Mouse (Mus musculus): Measurements from ENCODE around the gene Reps2. TPM values are rescaled to one million over a fixed set of nuclear protein-coding genes. Genes with fewer than 3 reads are reported as not detected.

Reps2 gene
- polyA plus RNA-seq, 1 experiment = 0.34 TPM

DNA sequence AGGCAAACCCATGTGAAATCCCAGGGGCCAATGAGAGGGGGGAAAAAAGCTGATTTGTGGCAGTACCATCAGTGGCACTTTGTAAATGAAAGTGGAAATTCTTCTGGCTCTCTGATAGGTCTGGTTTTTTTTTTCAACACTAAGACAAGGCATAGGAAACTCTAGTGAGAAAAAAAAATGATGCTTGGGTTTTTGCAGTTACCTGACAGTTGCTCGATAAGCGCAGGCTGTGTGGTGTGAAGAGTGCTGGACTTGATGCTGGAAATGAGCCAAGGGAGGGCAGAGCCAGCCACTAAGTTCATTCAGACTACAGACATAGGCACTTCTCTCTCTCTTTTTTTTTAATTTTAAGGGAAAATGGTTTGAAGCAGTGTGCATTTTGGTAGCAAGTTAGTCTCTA is 123.1 kb downstream of the Reps2 start:
- H3K27ac ChIP-seq (ENCODE audit: control insufficient read depth, insufficient read depth, low read length) = no peak overlapping the region
- no peaks in the 10 kb centered on the region for H3K27me3 ChIP-seq (ENCODE audit: control insufficient read depth, insufficient read depth, low read length)
- H3K4me1 ChIP-seq (replicated peaks; ENCODE audit: control insufficient read depth, insufficient read depth, low read length) = no peaks in the 10 kb centered on the region
- 48% methylated on average over 2 of the region's 2 CpGs for WGBS
- no peak for DNase-seq
- H3K36me3 ChIP-seq (ENCODE audit: control insufficient read depth, insufficient read depth, low read length) = no peaks in the 10 kb centered on the region
- H3K4me3 ChIP-seq (ENCODE audit: control insufficient read depth, insufficient read depth, low read length) = no peak overlapping the region
- TF ChIP-seq POLR2A (IDR thresholded peaks at IDR 0.05; ENCODE audit: control insufficient read depth, extremely low read depth, insufficient read depth, low read length, poor library complexity) (no peak), CTCF (IDR thresholded peaks at IDR 0.05; ENCODE audit: borderline replicate concordance, control insufficient read depth, extremely low read depth, insufficient read depth, low read length, poor library complexity) (no peak)

GRCm38 (mm10) chrX:162510426-162510980 is 132.9 kb downstream of the Reps2 start:
- Histone ChIP-seq H3K4me1 (replicated peaks; ENCODE audit: control insufficient read depth, insufficient read depth, low read length) (no peaks in the 10 kb centered on the region), H3K27me3 (ENCODE audit: control insufficient read depth, insufficient read depth, low read length) (no peaks in the 10 kb centered on the region), H3K4me3 (ENCODE audit: control insufficient read depth, insufficient read depth, low read length) (no peak overlapping the region), H3K36me3 (ENCODE audit: control insufficient read depth, insufficient read depth, low read length) (no peaks in the 10 kb centered on the region), H3K27ac (ENCODE audit: control insufficient read depth, insufficient read depth, low read length) (no peak overlapping the region)
- no peak for TF ChIP-seq POLR2A (IDR thresholded peaks at IDR 0.05; ENCODE audit: control insufficient read depth, extremely low read depth, insufficient read depth, low read length, poor library complexity)
- no peak for TF ChIP-seq CTCF (IDR thresholded peaks at IDR 0.05; ENCODE audit: borderline replicate concordance, control insufficient read depth, extremely low read depth, insufficient read depth, low read length, poor library complexity)
- 64% methylated on average over 2 of the region's 2 CpGs for WGBS
- no peak for DNase-seq

DNA sequence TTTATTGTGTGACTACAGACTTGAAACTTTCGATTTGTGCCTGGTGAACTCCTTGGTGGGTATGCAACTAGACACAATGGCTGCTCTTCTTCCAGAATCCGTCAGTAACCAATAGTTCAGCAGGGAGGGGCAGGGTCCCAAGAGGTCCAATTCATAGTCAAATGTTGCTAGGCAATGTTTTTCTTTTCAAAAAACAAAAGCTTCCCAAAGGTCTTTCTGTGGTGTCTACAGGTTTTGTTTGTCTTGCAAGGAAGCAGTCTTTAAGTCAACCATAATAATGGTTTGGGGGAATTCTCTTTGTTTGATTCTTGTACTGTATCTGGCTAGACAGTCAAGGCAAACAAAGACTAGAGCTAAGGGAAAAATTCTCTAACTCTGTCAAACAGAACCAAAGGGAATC is 138.3 kb downstream of the Reps2 start:
- no peak overlapping the region for H3K27ac ChIP-seq (ENCODE audit: control insufficient read depth, insufficient read depth, low read length)
- H3K27me3 ChIP-seq (ENCODE audit: control insufficient read depth, insufficient read depth, low read length) = no peaks in the 10 kb centered on the region
- no peaks in the 10 kb centered on the region for H3K36me3 ChIP-seq (ENCODE audit: control insufficient read depth, insufficient read depth, low read length)
- no peak for TF ChIP-seq POLR2A (IDR thresholded peaks at IDR 0.05; ENCODE audit: control insufficient read depth, extremely low read depth, insufficient read depth, low read length, poor library complexity)
- TF ChIP-seq CTCF (IDR thresholded peaks at IDR 0.05; ENCODE audit: borderline replicate concordance, control insufficient read depth, extremely low read depth, insufficient read depth, low read length, poor library complexity) = no peak
- no peak overlapping the region for H3K4me3 ChIP-seq (ENCODE audit: control insufficient read depth, insufficient read depth, low read length)
- WGBS = 90% methylated on average over 2 of the region's 2 CpGs
- no peak for DNase-seq
- H3K4me1 ChIP-seq (replicated peaks; ENCODE audit: control insufficient read depth, insufficient read depth, low read length) = no peaks in the 10 kb centered on the region

- WGBS = 77% methylated on average over 2 of the region's 2 CpGs
- Histone ChIP-seq H3K4me1 (replicated peaks; ENCODE audit: control insufficient read depth, insufficient read depth, low read length) (no peaks in the 10 kb centered on the region), H3K27me3 (ENCODE audit: control insufficient read depth, insufficient read depth, low read length) (no peaks in the 10 kb centered on the region)
Measured at GRCm38 (mm10) chrX:162503436-162503835, 140.0 kb downstream of the Reps2 start.

GRCm38 (mm10) chrX:162500962-162501361 is 142.5 kb downstream of the Reps2 start:
- Histone ChIP-seq H3K4me1 (replicated peaks; ENCODE audit: control insufficient read depth, insufficient read depth, low read length) (no peaks in the 10 kb centered on the region), H3K27ac (ENCODE audit: control insufficient read depth, insufficient read depth, low read length) (no peak overlapping the region), H3K36me3 (ENCODE audit: control insufficient read depth, insufficient read depth, low read length) (no peaks in the 10 kb centered on the region), H3K4me3 (ENCODE audit: control insufficient read depth, insufficient read depth, low read length) (no peak overlapping the region), H3K27me3 (ENCODE audit: control insufficient read depth, insufficient read depth, low read length) (no peaks in the 10 kb centered on the region)
- WGBS = 15% methylated on average over 3 of the region's 3 CpGs
- TF ChIP-seq POLR2A (IDR thresholded peaks at IDR 0.05; ENCODE audit: control insufficient read depth, extremely low read depth, insufficient read depth, low read length, poor library complexity) = no peak
- no peak for TF ChIP-seq CTCF (IDR thresholded peaks at IDR 0.05; ENCODE audit: borderline replicate concordance, control insufficient read depth, extremely low read depth, insufficient read depth, low read length, poor library complexity)
- no peak for DNase-seq

More at GRCm38 (mm10) chrX:162503436-162503835, 140.0 kb downstream of the Reps2 start:
- TF ChIP-seq CTCF (IDR thresholded peaks at IDR 0.05; ENCODE audit: borderline replicate concordance, control insufficient read depth, extremely low read depth, insufficient read depth, low read length, poor library complexity) = no peak
- TF ChIP-seq POLR2A (IDR thresholded peaks at IDR 0.05; ENCODE audit: control insufficient read depth, extremely low read depth, insufficient read depth, low read length, poor library complexity) = no peak
- Histone ChIP-seq H3K36me3 (ENCODE audit: control insufficient read depth, insufficient read depth, low read length) (no peaks in the 10 kb centered on the region), H3K4me3 (ENCODE audit: control insufficient read depth, insufficient read depth, low read length) (no peak overlapping the region), H3K27ac (ENCODE audit: control insufficient read depth, insufficient read depth, low read length) (no peak overlapping the region)
- no peak for DNase-seq

DNA sequence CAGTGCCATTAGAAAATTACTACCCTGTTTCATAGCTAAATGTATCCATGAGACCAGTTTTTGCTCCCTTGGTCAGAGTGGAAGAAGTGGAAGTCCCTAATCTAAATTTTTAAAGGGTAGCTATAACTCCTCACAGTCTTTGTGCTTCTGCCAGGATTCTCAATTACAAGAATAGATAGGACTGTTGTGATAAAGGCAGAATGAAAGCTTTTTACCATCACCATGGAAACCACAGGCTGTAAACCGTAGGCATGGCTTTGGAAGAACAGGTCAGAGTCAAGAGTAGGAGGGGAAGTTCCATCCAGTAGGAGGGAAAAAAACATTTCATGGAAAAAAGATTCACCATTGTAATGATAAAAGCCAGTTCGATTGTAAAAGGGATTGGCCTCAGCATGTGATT is 147.0 kb downstream of the Reps2 start:
- WGBS = 90% methylated on average over 2 of the region's 2 CpGs
- H3K27me3 ChIP-seq (ENCODE audit: control insufficient read depth, insufficient read depth, low read length) = no peaks in the 10 kb centered on the region
- no peak for TF ChIP-seq CTCF (IDR thresholded peaks at IDR 0.05; ENCODE audit: borderline replicate concordance, control insufficient read depth, extremely low read depth, insufficient read depth, low read length, poor library complexity)
- no peak for TF ChIP-seq POLR2A (IDR thresholded peaks at IDR 0.05; ENCODE audit: control insufficient read depth, extremely low read depth, insufficient read depth, low read length, poor library complexity)
- no peaks in the 10 kb centered on the region for H3K4me1 ChIP-seq (replicated peaks; ENCODE audit: control insufficient read depth, insufficient read depth, low read length)
- no peak for DNase-seq
- H3K36me3 ChIP-seq (ENCODE audit: control insufficient read depth, insufficient read depth, low read length) = no peaks in the 10 kb centered on the region
- H3K27ac ChIP-seq (ENCODE audit: control insufficient read depth, insufficient read depth, low read length) = no peak overlapping the region
- no peak overlapping the region for H3K4me3 ChIP-seq (ENCODE audit: control insufficient read depth, insufficient read depth, low read length)

DNA sequence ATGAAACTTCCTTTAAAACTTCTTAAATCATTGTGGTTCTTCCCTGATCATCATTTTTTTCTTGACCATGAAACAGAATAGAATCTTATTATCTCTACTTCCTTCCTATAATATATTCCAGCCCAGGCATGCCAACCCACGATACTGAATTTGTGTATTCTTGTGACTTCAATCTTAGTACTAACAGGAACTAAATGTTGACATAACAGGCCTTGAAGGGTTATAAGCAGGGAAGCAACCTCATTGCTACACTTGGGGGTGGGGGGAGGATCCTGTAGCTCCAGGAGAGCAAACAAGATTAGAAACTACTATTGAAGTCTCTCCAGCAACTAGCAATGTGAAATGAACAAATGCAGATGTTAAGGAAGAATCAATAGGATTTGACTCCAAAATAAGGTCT is 154.8 kb downstream of the Reps2 start:
- H3K27ac ChIP-seq (ENCODE audit: control insufficient read depth, insufficient read depth, low read length) = no peak overlapping the region
- no peaks in the 10 kb centered on the region for H3K4me1 ChIP-seq (replicated peaks; ENCODE audit: control insufficient read depth, insufficient read depth, low read length)
- H3K27me3 ChIP-seq (ENCODE audit: control insufficient read depth, insufficient read depth, low read length) = no peaks in the 10 kb centered on the region
- 32% methylated on average over 1 of the region's 1 CpGs for WGBS
- H3K4me3 ChIP-seq (ENCODE audit: control insufficient read depth, insufficient read depth, low read length) = no peak overlapping the region
- TF ChIP-seq CTCF (IDR thresholded peaks at IDR 0.05; ENCODE audit: borderline replicate concordance, control insufficient read depth, extremely low read depth, insufficient read depth, low read length, poor library complexity) (no peak), POLR2A (IDR thresholded peaks at IDR 0.05; ENCODE audit: control insufficient read depth, extremely low read depth, insufficient read depth, low read length, poor library complexity) (no peak)
- H3K36me3 ChIP-seq (ENCODE audit: control insufficient read depth, insufficient read depth, low read length) = no peaks in the 10 kb centered on the region
- DNase-seq = no peak

All from thymus, adult 2 months (tissue).